20 mouse cellular contexts compared by ENCODE assay signal in the genomic region with DNA sequence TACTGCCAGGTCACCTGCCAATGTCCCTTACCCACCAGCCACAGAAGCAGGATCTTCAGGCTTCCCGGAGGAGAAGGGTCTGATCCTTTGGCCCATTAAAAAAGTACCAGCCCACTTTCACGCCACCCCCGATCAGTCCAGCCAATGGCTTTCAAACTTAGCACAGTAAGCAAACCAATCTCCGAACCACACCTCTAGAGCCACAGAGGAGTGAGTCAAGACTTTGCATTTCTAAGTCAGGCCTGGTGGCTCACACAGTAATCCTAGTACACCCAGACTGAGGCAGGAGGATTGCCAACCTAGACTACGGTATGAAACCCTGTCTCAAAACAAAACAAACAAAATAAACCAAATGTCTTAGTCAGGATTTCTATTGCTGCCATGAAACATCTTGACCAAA. TPM values are rescaled to one million over a fixed set of nuclear protein-coding genes. Genes with fewer than 3 reads are reported as not detected.
A peak's percentile ranks its signal among the peaks of the same experiment; 100 is the strongest.
DNase-seq lines count a peak whose midpoint lies in the region; ATAC-seq lines count a peak whose summit lies in the region.
"Had no signal": no experiment of that assay in that cellular context is flagged by ENCODE, and none has a peak within 500 bp of the region (broad histone marks: within the 10 kb centered on the region; RNA-seq: fewer than 3 reads in every experiment).

No protein-coding gene starts in this region.

- no peaks in the 10 kb centered on the region for H3K9me3 ChIP-seq in stomach, embryonic 15.5 days
- H3K9me3 ChIP-seq: embryonic facial prominence, embryonic 10.5 days; forebrain, embryonic 12.5 days; liver, embryonic 12.5 days had no signal

- no peak overlapping the region; the same call in 1 of the 2 replicates for H3K4me2 ChIP-seq in stomach, embryonic 15.5 days
- H3K4me2 ChIP-seq: forebrain, embryonic 12.5 days; hindbrain, embryonic 14.5 days; liver, embryonic 12.5 days had no signal

- H3K4me1 ChIP-seq in stomach, embryonic 15.5 days, result peaks cover 21% of the 10 kb centered on the region
- H3K4me1 ChIP-seq: liver, embryonic 12.5 days had no signal

- no peak for ATAC-seq in stomach, embryonic 15.5 days (ENCODE audit: insufficient read depth, low FRiP score, low read depth)
- ATAC-seq: liver, embryonic 12.5 days; Patski had no signal

- no peaks in the 10 kb centered on the region for H3K36me3 ChIP-seq in stomach, embryonic 15.5 days
- H3K36me3 ChIP-seq: embryonic facial prominence, embryonic 10.5 days; forebrain, embryonic 12.5 days; liver, embryonic 12.5 days had no signal

- H3K27ac ChIP-seq in stomach, embryonic 15.5 days, result peak overlapping the region; percentile 55
- H3K27ac ChIP-seq: embryonic facial prominence, embryonic 10.5 days; forebrain, embryonic 12.5 days; liver, embryonic 12.5 days had no signal

- WGBS in stomach, embryonic 15.5 days, result 57% methylated on average over 5 of the region's 5 CpGs

- peaks cover 6% of the 10 kb centered on the region; the same call in 1 of the 2 replicates for H3K27me3 ChIP-seq in stomach, embryonic 15.5 days (replicated peaks)
- H3K27me3 ChIP-seq: Patski had no signal

- H3K4me3 ChIP-seq in stomach, embryonic 15.5 days (replicated peaks), result no peak overlapping the region
- H3K4me3 ChIP-seq: embryonic facial prominence, embryonic 10.5 days; forebrain, embryonic 12.5 days; liver, embryonic 12.5 days had no signal

- DNase-seq in kidney, postnatal 10 days, result peak; percentile 28
- no peak for DNase-seq in kidney, adult 8-10 months
- DNase-seq in 3T3-L1 (ENCODE audit: low read depth, low spot score), result peak; percentile 55
- peak; percentile 44 for DNase-seq in ZHBTc4 (ENCODE audit: low read depth, low spot score)
- no peak for DNase-seq in embryo, embryonic 10 days (ENCODE audit: low spot score)
- no peak for DNase-seq in lung, postnatal 10 days
- DNase-seq: adrenal gland, postnatal 25 days; cerebellum, adult 2 months; cerebellum, postnatal 36 days; heart, postnatal 36 days; lung, adult 2 months; retina, postnatal 1 day; thymus, postnatal 36 days had no signal

- no peak overlapping the region for H3K9ac ChIP-seq in stomach, embryonic 15.5 days
- H3K9ac ChIP-seq: forebrain, embryonic 12.5 days; hindbrain, embryonic 14.5 days; liver, embryonic 12.5 days had no signal

RNA-seq across cellular contexts. Expression of gene Ttc22, which starts 7.1 kb away (rescaled TPM):
- 7.3 and 8.2 TPM in 2 replicates for polyA plus RNA-seq in stomach, embryonic 15.5 days (2015; fragmentation: Nextera tagmentation; extraction: Ambion mirVana)
- polyA plus RNA-seq: embryonic facial prominence, embryonic 10.5 days had no signal

RNA-seq across cellular contexts. Expression of gene Lexm, which starts 12.3 kb away (rescaled TPM):
- polyA plus RNA-seq in stomach, embryonic 15.5 days (2015; fragmentation: Nextera tagmentation; extraction: Ambion mirVana), result 0.08 TPM in 1 of 2 replicates, not detected in the other
- polyA plus RNA-seq: heart, embryonic 14.5 days; hindbrain, embryonic 14.5 days; lung, adult 2 months; Patski had no signal

RNA-seq across cellular contexts. Expression of gene Pars2, which starts 21.5 kb away (rescaled TPM):
- 11.5 and 13.2 TPM in 2 replicates for polyA plus RNA-seq in stomach, embryonic 15.5 days (2015; fragmentation: Nextera tagmentation; extraction: Ambion mirVana)

RNA-seq across cellular contexts. Expression of gene Ttc4, which starts 49.4 kb away (rescaled TPM):
- 77.9 and 80.7 TPM in 2 replicates for polyA plus RNA-seq in stomach, embryonic 15.5 days (2015; fragmentation: Nextera tagmentation; extraction: Ambion mirVana)

Comparison
In these comparisons a context has a peak if more than half of its experiments do, and no peak if none do; other contexts are left out.
1. DNase-seq: peak in kidney, postnatal 10 days (single experiment), 3T3-L1 (single experiment) and ZHBTc4 (single experiment); none in kidney, adult 8-10 months (0 of 2), embryo, embryonic 10 days (single experiment) and lung, postnatal 10 days (single experiment).